Mouse (Mus musculus): Measurements from ENCODE around the gene Ttc30a1. TPM values are rescaled to one million over a fixed set of nuclear protein-coding genes. Genes with fewer than 3 reads are reported as not detected.
"Not testable (repeated sequence)": the region's sequence is repeated elsewhere in the genome, so short reads cannot be mapped to it uniquely, and the experiment has no call there.

Gene Ttc30a1
- polyA plus RNA-seq, 1 experiment from 2014 or later: 9.7 TPM

DNA sequence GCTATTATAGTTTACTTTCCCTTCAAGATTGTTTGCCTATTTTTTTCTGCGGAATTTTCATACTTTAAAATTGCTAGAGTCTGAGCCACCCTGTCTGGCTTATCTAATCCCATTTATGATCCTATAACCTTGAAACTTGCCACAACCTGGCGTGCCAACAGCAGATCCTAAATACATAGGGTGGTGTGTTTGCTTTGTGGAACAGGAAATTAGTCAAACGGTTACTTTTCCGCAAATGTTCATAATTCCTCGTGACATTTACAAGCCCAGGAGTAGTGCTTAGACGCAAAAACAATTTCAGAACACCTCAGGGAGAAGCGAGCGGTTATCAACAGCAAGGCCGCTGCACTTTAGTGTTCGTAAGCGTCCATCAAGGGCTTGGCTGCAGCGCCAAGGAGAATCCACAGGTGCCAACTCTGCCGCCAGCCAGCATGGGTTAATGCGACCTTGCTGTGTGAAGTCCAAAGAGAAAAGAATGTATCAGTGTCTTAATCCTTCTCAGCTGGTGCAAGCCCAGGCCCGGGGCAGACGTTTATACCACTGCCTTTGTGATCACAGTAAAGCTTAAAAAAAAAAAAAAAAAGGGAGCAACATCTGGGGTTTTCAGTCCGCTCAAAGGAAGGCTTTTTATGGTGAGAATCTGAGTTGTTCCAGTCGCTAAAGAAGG lies 22.5 kb downstream of the Ttc30a1 start:
- Histone ChIP-seq H3K4me2 (ENCODE audit: low read length) (peak overlapping the region; percentile 45), H3K4me1 (ENCODE audit: control insufficient read depth, insufficient read depth, low read length) (peaks cover 22% of the 10 kb centered on the region), H3K9ac (replicated peaks; ENCODE audit: low read length) (no peak overlapping the region; the same call in 1 of the 2 replicates), H3K36me3 (ENCODE audit: control insufficient read depth, insufficient read depth, low read length) (no peaks in the 10 kb centered on the region), H3K9me3 (ENCODE audit: control insufficient read depth, low read length) (no peaks in the 10 kb centered on the region), H3K27ac (replicated peaks; ENCODE audit: low read depth, low read length) (peak overlapping the region; percentile 67; the same call in 1 of the 2 replicates), H3K4me3 (replicated peaks; ENCODE audit: low read depth, low read length) (no peak overlapping the region), H3K27me3 (ENCODE audit: control insufficient read depth, insufficient read depth, low read length) (no peaks in the 10 kb centered on the region)
- 23% methylated on average over 18 of the region's 18 CpGs for WGBS
- peak; percentile 62 for DNase-seq
- ATAC-seq (ENCODE audit: low FRiP score, low TSS enrichment): no peak

DNA sequence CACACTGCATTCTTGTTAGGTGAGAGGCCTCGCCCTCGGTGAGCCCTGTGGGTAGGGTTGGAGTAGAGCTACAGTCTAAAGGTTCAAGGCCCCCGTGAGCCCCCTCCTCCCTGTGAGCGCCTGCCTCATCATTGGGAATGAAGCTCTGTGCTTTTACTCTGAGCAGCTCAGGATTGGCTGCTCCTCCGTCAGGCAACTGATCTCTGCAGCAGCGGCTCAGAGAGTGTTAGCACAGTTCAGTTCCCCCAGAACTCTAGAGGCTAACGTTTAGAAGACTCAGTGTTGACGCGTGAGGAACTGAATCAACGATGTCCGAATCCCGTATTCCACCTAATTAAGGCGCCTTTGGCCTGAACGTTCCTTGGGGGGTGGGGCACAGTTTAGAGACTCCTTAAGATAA lies 26.1 kb downstream of the Ttc30a1 start:
- no peak for DNase-seq
- Histone ChIP-seq H3K4me1 (ENCODE audit: control insufficient read depth, insufficient read depth, low read length) (peaks cover 16% of the 10 kb centered on the region), H3K27me3 (ENCODE audit: control insufficient read depth, insufficient read depth, low read length) (no peaks in the 10 kb centered on the region), H3K4me3 (replicated peaks; ENCODE audit: low read depth, low read length) (no peak overlapping the region), H3K4me2 (ENCODE audit: low read length) (no peak overlapping the region), H3K27ac (replicated peaks; ENCODE audit: low read depth, low read length) (no peak overlapping the region), H3K36me3 (ENCODE audit: control insufficient read depth, insufficient read depth, low read length) (no peaks in the 10 kb centered on the region), H3K9me3 (ENCODE audit: control insufficient read depth, low read length) (no peaks in the 10 kb centered on the region), H3K9ac (replicated peaks; ENCODE audit: low read length) (no peak overlapping the region)
- 49% methylated on average over 14 of the region's 14 CpGs for WGBS
- ATAC-seq (ENCODE audit: low FRiP score, low TSS enrichment): no peak

DNA sequence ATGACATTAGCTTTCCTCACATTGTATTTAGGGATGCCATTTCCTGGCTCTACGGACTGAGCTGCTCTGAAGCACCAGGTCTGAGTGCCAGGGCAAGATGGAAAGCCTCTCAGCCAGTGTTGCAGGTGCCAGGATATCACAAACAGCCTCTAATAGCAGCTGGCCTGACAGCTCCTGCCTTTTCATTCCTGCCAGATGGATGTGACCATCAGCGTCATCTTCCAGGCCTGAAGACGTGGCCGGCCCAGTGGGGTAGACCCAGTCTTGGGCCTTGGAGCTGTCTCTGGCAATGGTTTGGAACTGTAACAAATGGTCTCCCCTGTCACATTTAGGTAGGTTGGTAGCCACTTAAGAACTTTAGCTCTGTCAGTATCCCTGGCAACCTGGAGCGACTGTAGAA lies 28.4 kb downstream of the Ttc30a1 start:
- no peak for ATAC-seq (ENCODE audit: low FRiP score, low TSS enrichment)

DNA sequence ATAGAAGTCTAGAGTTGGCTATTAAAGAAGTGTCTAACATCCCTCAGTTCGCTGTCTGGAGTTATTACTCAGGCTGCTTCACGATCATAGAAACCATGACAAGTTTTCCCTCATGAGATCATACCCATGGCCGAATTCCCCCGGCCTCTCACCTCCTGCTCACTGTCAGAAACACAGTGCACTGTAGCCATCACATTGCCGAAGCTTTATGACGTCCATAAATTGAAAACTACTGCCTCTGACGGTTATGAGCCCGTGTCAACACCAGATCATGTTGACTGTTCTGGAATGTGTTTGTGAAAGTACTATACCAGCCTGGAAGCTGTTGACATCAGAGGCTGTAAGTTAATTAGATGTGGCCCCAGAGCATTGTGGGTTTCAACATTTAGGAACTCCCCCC lies 31.1 kb downstream of the Ttc30a1 start:
- DNase-seq (no peak), ATAC-seq (ENCODE audit: low FRiP score, low TSS enrichment) (no peak)
- Histone ChIP-seq H3K9me3 (ENCODE audit: control insufficient read depth, low read length) (no peaks in the 10 kb centered on the region), H3K9ac (replicated peaks; ENCODE audit: low read length) (no peak overlapping the region), H3K4me2 (ENCODE audit: low read length) (no peak overlapping the region), H3K27me3 (ENCODE audit: control insufficient read depth, insufficient read depth, low read length) (no peaks in the 10 kb centered on the region), H3K4me1 (ENCODE audit: control insufficient read depth, insufficient read depth, low read length) (no peaks in the 10 kb centered on the region), H3K27ac (replicated peaks; ENCODE audit: low read depth, low read length) (no peak overlapping the region), H3K4me3 (replicated peaks; ENCODE audit: low read depth, low read length) (no peak overlapping the region), H3K36me3 (ENCODE audit: control insufficient read depth, insufficient read depth, low read length) (no peaks in the 10 kb centered on the region)
- WGBS: 91% methylated on average over 8 of the region's 8 CpGs

More for the DNA sequence above, 28.4 kb downstream of the Ttc30a1 start:
- no peaks in the 10 kb centered on the region for H3K9me3 ChIP-seq (ENCODE audit: control insufficient read depth, low read length)
- H3K9ac ChIP-seq (replicated peaks; ENCODE audit: low read length): no peak overlapping the region
- WGBS: 97% methylated on average over 5 of the region's 5 CpGs
- H3K4me2 ChIP-seq (ENCODE audit: low read length): no peak overlapping the region
- no peaks in the 10 kb centered on the region for H3K36me3 ChIP-seq (ENCODE audit: control insufficient read depth, insufficient read depth, low read length)
- no peaks in the 10 kb centered on the region for H3K27me3 ChIP-seq (ENCODE audit: control insufficient read depth, insufficient read depth, low read length)
- DNase-seq: no peak
- H3K27ac ChIP-seq (replicated peaks; ENCODE audit: low read depth, low read length): no peak overlapping the region
- no peaks in the 10 kb centered on the region for H3K4me1 ChIP-seq (ENCODE audit: control insufficient read depth, insufficient read depth, low read length)
- no peak overlapping the region for H3K4me3 ChIP-seq (replicated peaks; ENCODE audit: low read depth, low read length)

DNA sequence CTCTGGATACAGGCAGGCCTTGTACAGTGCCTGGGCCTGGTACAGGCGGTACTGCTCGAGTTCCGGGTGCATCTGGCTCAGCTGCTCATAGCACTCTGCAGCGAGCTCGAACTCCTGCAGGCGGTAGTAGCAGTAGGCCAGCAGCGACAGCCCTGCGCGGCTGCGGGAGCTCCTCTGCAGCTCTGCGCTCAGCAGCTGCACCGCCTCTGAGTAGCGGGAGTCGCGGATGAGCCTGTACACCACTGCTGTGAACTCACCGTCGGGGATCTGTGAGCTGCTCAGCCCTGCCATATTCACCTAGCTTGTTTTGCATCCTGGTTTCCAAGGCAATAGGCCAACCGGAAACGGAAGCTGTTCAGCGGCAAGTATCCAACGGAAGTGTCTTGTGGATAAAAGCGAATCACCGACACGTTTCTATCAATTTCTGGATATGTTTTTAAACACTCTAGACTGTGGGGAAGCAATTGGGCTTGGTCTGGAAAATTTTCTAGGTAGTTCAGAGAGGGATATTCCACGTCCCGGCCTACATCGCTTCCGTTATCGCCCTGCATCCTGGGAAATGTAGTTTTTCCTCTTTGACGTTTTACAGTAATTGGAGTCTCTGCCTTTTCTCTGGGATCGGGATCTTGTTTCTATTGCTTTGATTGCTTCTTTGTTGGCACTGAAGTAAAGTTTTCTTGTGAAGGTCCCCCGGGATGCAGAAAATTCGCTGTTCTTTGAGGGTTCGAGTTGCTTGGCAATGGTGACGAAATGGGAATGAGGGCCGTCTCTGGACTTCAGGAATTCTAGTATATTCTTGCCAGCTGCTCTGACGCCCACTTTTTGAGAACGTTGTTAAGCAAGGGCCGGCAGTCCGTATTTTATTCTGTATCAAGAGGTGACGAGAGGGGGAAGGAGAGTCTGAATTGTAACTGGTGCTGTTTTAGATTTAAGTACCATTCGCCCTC lies 43.4 kb downstream of the Ttc30a1 start, which contains the start of gene Ttc30b:
TSS of gene Ttc30b (minus strand) at position 469 of the 947 bp plus-strand sequence.
- Histone ChIP-seq H3K27me3 (ENCODE audit: control insufficient read depth, insufficient read depth, low read length) (no peaks in the 10 kb centered on the region), H3K27ac (replicated peaks; ENCODE audit: low read depth, low read length) (peak within 1 kb of the TSS; percentile 87), H3K4me1 (ENCODE audit: control insufficient read depth, insufficient read depth, low read length) (peaks cover 7% of the 10 kb centered on the region; the same call in 1 of the 2 replicates), H3K4me2 (ENCODE audit: low read length) (peak within 1 kb of the TSS; percentile 69), H3K4me3 (replicated peaks; ENCODE audit: low read depth, low read length) (peak within 1 kb of the TSS; percentile 45), H3K9me3 (ENCODE audit: control insufficient read depth, low read length) (no peaks in the 10 kb centered on the region), H3K9ac (replicated peaks; ENCODE audit: low read length) (peak within 1 kb of the TSS; percentile 59), H3K36me3 (ENCODE audit: control insufficient read depth, insufficient read depth, low read length) (no peaks in the 10 kb centered on the region)
- WGBS: 3% methylated on average over 39 of the region's 42 CpGs
- peak; percentile 87 for ATAC-seq (ENCODE audit: low FRiP score, low TSS enrichment)
- peak; percentile 92 for DNase-seq

DNA sequence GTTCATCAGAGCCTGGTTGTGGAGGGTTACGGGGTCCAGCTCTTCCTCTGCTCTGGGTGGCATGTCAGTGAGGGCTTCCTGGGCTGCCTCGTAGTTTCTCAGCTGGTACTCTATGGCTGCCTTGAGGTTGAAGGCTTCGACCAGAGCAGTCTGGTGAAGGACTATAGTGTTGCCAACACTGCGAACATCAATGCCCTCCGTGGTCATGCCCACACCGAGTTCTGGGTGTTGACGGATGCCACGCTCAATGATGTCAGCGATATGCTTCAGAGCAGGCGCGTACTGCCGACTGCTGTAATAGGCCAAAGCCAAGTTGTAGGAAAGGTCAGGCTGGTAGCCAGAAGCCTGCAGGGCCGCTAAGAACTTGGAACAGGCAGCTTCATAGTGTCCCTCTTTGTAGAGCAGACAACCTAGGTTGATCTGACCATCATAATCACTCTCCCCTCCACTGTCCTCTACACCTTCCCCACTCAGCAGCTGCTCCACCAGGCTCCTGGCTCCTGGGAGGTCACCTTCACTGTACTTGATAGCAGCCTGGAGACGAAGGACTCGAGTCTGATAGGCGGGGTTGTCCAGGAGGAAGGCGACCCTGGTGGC lies 44.1 kb downstream of the Ttc30a1 start:
- Histone ChIP-seq H3K4me3 (replicated peaks; ENCODE audit: low read depth, low read length) (peak overlapping the region; percentile 45), H3K4me2 (ENCODE audit: low read length) (peak overlapping the region; percentile 69), H3K9ac (replicated peaks; ENCODE audit: low read length) (peak overlapping the region; percentile 59)
- not testable (repeated sequence) for H3K27ac ChIP-seq (replicated peaks; ENCODE audit: low read depth, low read length); H3K27me3 ChIP-seq (ENCODE audit: control insufficient read depth, insufficient read depth, low read length); ATAC-seq (ENCODE audit: low FRiP score, low TSS enrichment); DNase-seq; H3K4me1 ChIP-seq (ENCODE audit: control insufficient read depth, insufficient read depth, low read length); H3K36me3 ChIP-seq (ENCODE audit: control insufficient read depth, insufficient read depth, low read length); H3K9me3 ChIP-seq (ENCODE audit: control insufficient read depth, low read length)
- WGBS: 67% methylated on average over 15 of the region's 17 CpGs

DNA sequence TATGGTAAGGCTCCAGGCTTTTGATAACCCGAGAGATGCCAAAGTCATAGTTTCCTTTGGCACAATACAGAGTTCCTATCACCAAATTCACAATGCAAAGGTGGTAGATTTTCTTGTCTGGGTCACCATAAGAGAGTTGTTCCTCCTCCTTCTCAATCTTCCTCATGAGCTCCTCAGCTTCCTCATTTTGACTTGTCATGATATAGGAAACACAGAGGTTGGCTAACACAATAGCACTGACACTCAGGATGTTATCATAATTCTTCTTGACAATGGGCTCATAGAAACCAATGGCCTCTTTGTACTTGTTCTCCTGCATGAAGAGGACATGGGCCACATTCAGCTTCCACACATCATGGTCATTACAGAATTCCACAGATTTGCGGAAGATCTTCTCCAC lies 45.1 kb downstream of the Ttc30a1 start:
- not testable (repeated sequence) for H3K9me3 ChIP-seq (ENCODE audit: control insufficient read depth, low read length); H3K36me3 ChIP-seq (ENCODE audit: control insufficient read depth, insufficient read depth, low read length)
- WGBS: 90% methylated on average over 2 of the region's 2 CpGs

DNA sequence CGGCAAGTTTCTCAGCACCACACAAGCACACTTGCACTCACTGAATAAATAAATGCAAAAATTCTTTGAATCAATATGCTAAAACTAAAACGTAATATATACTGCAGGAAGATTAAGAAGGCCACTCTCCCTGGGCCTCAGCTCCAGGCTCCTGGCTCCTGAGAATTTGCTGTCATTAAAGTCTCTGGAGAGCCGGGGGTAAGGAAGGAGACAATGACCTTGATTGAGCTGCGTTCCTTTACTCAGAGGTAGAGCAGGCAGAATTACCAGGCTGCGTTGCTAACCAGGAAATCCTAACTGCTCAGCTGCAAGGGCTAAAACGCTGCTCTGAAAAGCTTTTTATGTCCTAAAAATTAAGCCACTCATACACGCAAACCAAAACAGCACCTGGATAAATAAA lies 48.2 kb downstream of the Ttc30a1 start:
- ATAC-seq (ENCODE audit: low FRiP score, low TSS enrichment) (no peak), DNase-seq (no peak)
- Histone ChIP-seq H3K9me3 (ENCODE audit: control insufficient read depth, low read length) (no peaks in the 10 kb centered on the region), H3K4me2 (ENCODE audit: low read length) (no peak overlapping the region), H3K27me3 (ENCODE audit: control insufficient read depth, insufficient read depth, low read length) (no peaks in the 10 kb centered on the region), H3K4me1 (ENCODE audit: control insufficient read depth, insufficient read depth, low read length) (peaks cover 3% of the 10 kb centered on the region; the same call in 1 of the 2 replicates), H3K4me3 (replicated peaks; ENCODE audit: low read depth, low read length) (no peak overlapping the region), H3K36me3 (ENCODE audit: control insufficient read depth, insufficient read depth, low read length) (peaks cover 8% of the 10 kb centered on the region), H3K9ac (replicated peaks; ENCODE audit: low read length) (no peak overlapping the region), H3K27ac (replicated peaks; ENCODE audit: low read depth, low read length) (no peak overlapping the region)
- WGBS: 62% methylated on average over 7 of the region's 7 CpGs

More for the DNA sequence above, 45.1 kb downstream of the Ttc30a1 start:
- not testable (repeated sequence) for H3K27me3 ChIP-seq (ENCODE audit: control insufficient read depth, insufficient read depth, low read length); H3K4me2 ChIP-seq (ENCODE audit: low read length); ATAC-seq (ENCODE audit: low FRiP score, low TSS enrichment); H3K9ac ChIP-seq (replicated peaks; ENCODE audit: low read length); H3K4me1 ChIP-seq (ENCODE audit: control insufficient read depth, insufficient read depth, low read length); DNase-seq; H3K27ac ChIP-seq (replicated peaks; ENCODE audit: low read depth, low read length); H3K4me3 ChIP-seq (replicated peaks; ENCODE audit: low read depth, low read length)

Measured in midbrain, embryonic 14.5 days (tissue).